Mouse (Mus musculus): ENCODE data around the gene Resp18. TPM values are rescaled to one million over a fixed set of nuclear protein-coding genes. Genes with fewer than 3 reads are reported as not detected.
"Not testable (repeated sequence)": the region's sequence is repeated elsewhere in the genome, so short reads cannot be mapped to it uniquely, and the experiment has no call there.

Resp18 gene
- total RNA-seq, 1 experiment from 2014 or later: not detected

- no peak for ATAC-seq (replicated peaks; ENCODE audit: low read depth, poor library complexity, severe bottlenecking)
Observed at GRCm38 (mm10) chr1:75239591-75239990, 38.6 kb downstream of the Resp18 start.

GRCm38 (mm10) chr1:75236117-75237050 is 41.8 kb downstream of the Resp18 start, which contains the start of gene Dnajb2:
Gene Dnajb2, plus strand, starts transcription at chr1:75236406.
- peak; percentile 66 for ATAC-seq (replicated peaks; ENCODE audit: low read depth, poor library complexity, severe bottlenecking)

GRCm38 (mm10) chr1:75234606-75235005 is 43.6 kb downstream of the Resp18 start:
- ATAC-seq (replicated peaks; ENCODE audit: low read depth, poor library complexity, severe bottlenecking): peak; percentile 75

- ATAC-seq (replicated peaks; ENCODE audit: low read depth, poor library complexity, severe bottlenecking): not testable (repeated sequence)
Observed at GRCm38 (mm10) chr1:75232489-75232888, 45.7 kb downstream of the Resp18 start.

GRCm38 (mm10) chr1:75231664-75232152 is 46.5 kb downstream of the Resp18 start, which contains the start of gene A630095N17Rik:
Gene A630095N17Rik, minus strand, starts transcription at chr1:75232102.
- ATAC-seq (replicated peaks; ENCODE audit: low read depth, poor library complexity, severe bottlenecking): no peak

- ATAC-seq (replicated peaks; ENCODE audit: low read depth, poor library complexity, severe bottlenecking): no peak
Observed at GRCm38 (mm10) chr1:75231224-75231623, 47.0 kb downstream of the Resp18 start.

GRCm38 (mm10) chr1:75230335-75230994 is 47.8 kb downstream of the Resp18 start:
- ATAC-seq (replicated peaks; ENCODE audit: low read depth, poor library complexity, severe bottlenecking): peak; percentile 10; the same call in 1 of the 2 replicates

GRCm38 (mm10) chr1:75229158-75229557 is 49.1 kb downstream of the Resp18 start:
- peak; percentile 81 for ATAC-seq (replicated peaks; ENCODE audit: low read depth, poor library complexity, severe bottlenecking)

GRCm38 (mm10) chr1:75227653-75228052 is 50.6 kb downstream of the Resp18 start:
- ATAC-seq (replicated peaks; ENCODE audit: low read depth, poor library complexity, severe bottlenecking): no peak

GRCm38 (mm10) chr1:75226138-75226537 is 52.1 kb downstream of the Resp18 start:
- ATAC-seq (replicated peaks; ENCODE audit: low read depth, poor library complexity, severe bottlenecking): no peak

GRCm38 (mm10) chr1:75225473-75225872 is 52.7 kb downstream of the Resp18 start:
- ATAC-seq (replicated peaks; ENCODE audit: low read depth, poor library complexity, severe bottlenecking): no peak

GRCm38 (mm10) chr1:75223532-75223931 is 54.7 kb downstream of the Resp18 start:
- peak; percentile 65 for ATAC-seq (replicated peaks; ENCODE audit: low read depth, poor library complexity, severe bottlenecking)

- no peak for ATAC-seq (replicated peaks; ENCODE audit: low read depth, poor library complexity, severe bottlenecking)
Observed at GRCm38 (mm10) chr1:75222926-75223325, 55.3 kb downstream of the Resp18 start.

Other genes with a start within 250 kb of the Resp18 start
- gene Nhej1, start 153.2 kb downstream of the Resp18 start, total RNA-seq (2017): 2.7 and 6.6 TPM in 2 replicates
- gene Slc23a3, start 144.5 kb downstream of the Resp18 start, total RNA-seq (2017): not detected in 2 replicates
- gene Cnppd1, start 135.7 kb downstream of the Resp18 start, total RNA-seq (2017): 37.0 and 38.3 TPM in 2 replicates
- gene Retreg2, start 135.6 kb downstream of the Resp18 start, total RNA-seq (2017): 45.8 and 60.1 TPM in 2 replicates
- gene Zfand2b, start 109.8 kb downstream of the Resp18 start, total RNA-seq (2017): 12.7 and 21.8 TPM in 2 replicates
- gene Abcb6, start 98.0 kb downstream of the Resp18 start, total RNA-seq (2017): 17.8 and 22.9 TPM in 2 replicates
- gene Ankzf1, start 86.3 kb downstream of the Resp18 start, total RNA-seq (2017): 13.1 and 17.3 TPM in 2 replicates
- 6.8 and 8.5 TPM in 2 replicates for gene Atg9a, start 86.2 kb downstream of the Resp18 start, total RNA-seq (2017)
- gene Glb1l, start 67.6 kb downstream of the Resp18 start, total RNA-seq (2017): 7.5 and 13.1 TPM in 2 replicates
- gene Stk16, start 67.6 kb downstream of the Resp18 start, total RNA-seq (2017): 60.9 and 92.2 TPM in 2 replicates
- gene Tuba4a, start 58.5 kb downstream of the Resp18 start, total RNA-seq (2017): 156 and 186 TPM in 2 replicates
- 1.1 TPM in 1 of 2 replicates, not detected in the other for gene A630095N17Rik, start 46.3 kb downstream of the Resp18 start, total RNA-seq (2017)
- 5.9 and 9.5 TPM in 2 replicates for gene Dnajb2, start 42.0 kb downstream of the Resp18 start, total RNA-seq (2017)
- 0.14 TPM in 1 of 2 replicates, not detected in the other for gene Ptprn, start 13.9 kb downstream of the Resp18 start, total RNA-seq (2017)
- gene Dnpep, start 39.6 kb upstream of the Resp18 start, total RNA-seq (2017): 28.7 and 37.5 TPM in 2 replicates
- not detected in 2 replicates for gene Des, start 81.9 kb upstream of the Resp18 start, total RNA-seq (2017)
- gene Speg, start 96.9 kb upstream of the Resp18 start, total RNA-seq (2017): not detected in 2 replicates
- 61.7 and 73.9 TPM in 2 replicates for gene Gmppa, start 157.5 kb upstream of the Resp18 start, total RNA-seq (2017)
- gene Asic4, start 172.0 kb upstream of the Resp18 start, total RNA-seq (2017): not detected in 2 replicates
- 0.92 and 2.1 TPM in 2 replicates for gene Chpf, start 200.9 kb upstream of the Resp18 start, total RNA-seq (2017)
- 0.32 TPM in 1 of 2 replicates, not detected in the other for gene Tmem198, start 201.1 kb upstream of the Resp18 start, total RNA-seq (2017)
- gene Obsl1, start 228.0 kb upstream of the Resp18 start, total RNA-seq (2017): 1.4 and 2.7 TPM in 2 replicates
- gene Inha, start 228.7 kb upstream of the Resp18 start, total RNA-seq (2017): not detected in 2 replicates
- 15.1 and 19.5 TPM in 2 replicates for gene Stk11ip, start 243.1 kb upstream of the Resp18 start, total RNA-seq (2017)